Mouse (Mus musculus) MEL (cell line): ENCODE data around the gene Usp13. TPM values are rescaled to one million over a fixed set of nuclear protein-coding genes. Genes with fewer than 3 reads are reported as not detected.

Experiments
- DNase-seq: peaks from one replicate; pipeline ENCODE4 v3.0.0; 2011; ENCODE audit warnings: low read depth, low spot score
- H3K27ac ChIP-seq: 2 replicates; pipeline ENCODE4 v1.5.1; 2012; ENCODE audit warnings: low read depth, mild to moderate bottlenecking, control low read depth, low read length, moderate library complexity; ENCODE audit not compliant: control insufficient read depth
- H3K27me3 ChIP-seq, 2 experiments: fragments of 150-350 bp in 1 of 2; sonication (generic) in 1 of 2; 2 replicates each; pipeline ENCODE4 v1.6.1; 2012; ENCODE audit warnings: low read length in 2 of 2, mild to moderate bottlenecking in 2 of 2, improper control_type of control experiment in 1 of 2, moderate library complexity in 1 of 2; ENCODE audit not compliant: insufficient read depth in 2 of 2, control insufficient read depth in 1 of 2
- H3K36me3 ChIP-seq, 2 experiments: 2 replicates each; pipeline ENCODE4 v1.6.1; 2012 to 2014; ENCODE audit warnings: low read length in 2 of 2, improper control_type of control experiment in 1 of 2, inconsistent platforms in 1 of 2, mild to moderate bottlenecking in 1 of 2; ENCODE audit not compliant: insufficient read depth in 2 of 2, control insufficient read depth in 1 of 2
- H3K4me1 ChIP-seq, 2 experiments: fragments of 150-350 bp in 1 of 2; sonication (generic) in 1 of 2; 2 replicates each; pipeline ENCODE4 v1.6.1; 2012; ENCODE audit warnings: low read length in 2 of 2, improper control_type of control experiment in 1 of 2, mild to moderate bottlenecking in 1 of 2; ENCODE audit not compliant: insufficient read depth in 2 of 2, control insufficient read depth in 1 of 2
- H3K4me3 ChIP-seq, 2 experiments: fragments of 150-350 bp in 1 of 2; sonication (generic) in 1 of 2; 2 replicates each; pipeline ENCODE4 v1.5.1; 2012; ENCODE audit warnings: low read depth in 2 of 2, low read length in 2 of 2, mild to moderate bottlenecking in 2 of 2, moderate library complexity in 2 of 2, control low read depth in 1 of 2, improper control_type of control experiment in 1 of 2; ENCODE audit not compliant: control insufficient read depth in 1 of 2, insufficient read depth in 1 of 2
- H3K79me2 ChIP-seq: 2 replicates; pipeline ENCODE4 v1.6.1; 2012; ENCODE audit warnings: mild to moderate bottlenecking, low read length, moderate library complexity; ENCODE audit not compliant: control insufficient read depth, poor library complexity, insufficient read depth
- H3K9ac ChIP-seq: 2 replicates; pipeline ENCODE4 v1.6.1; 2012; ENCODE audit warnings: low read depth, mild to moderate bottlenecking, control low read depth, low read length, moderate library complexity; ENCODE audit not compliant: control insufficient read depth, poor library complexity, severe bottlenecking
- H3K9me3 ChIP-seq: fragments of 150-350 bp; sonication (generic); replicated peaks from 2 replicates; pipeline ENCODE4 v1.6.1; 2012; ENCODE audit warnings: mild to moderate bottlenecking, low read length, improper control_type of control experiment, moderate library complexity; ENCODE audit not compliant: insufficient read depth
- BHLHE40 ChIP-seq: IDR thresholded peaks from 2 replicates; pipeline ENCODE4 v1.6.1; 2012; ENCODE audit warnings: low read depth, mild to moderate bottlenecking, inconsistent platforms, low read length, improper control_type of control experiment, borderline replicate concordance
- CHD1 ChIP-seq: IDR thresholded peaks from 2 replicates; pipeline ENCODE4 v1.6.1; 2012; ENCODE audit warnings: low read depth, mild to moderate bottlenecking, inconsistent platforms, low read length, improper control_type of control experiment
- E2F4 ChIP-seq: IDR thresholded peaks from 2 replicates; pipeline ENCODE4 v1.6.1; 2011; ENCODE audit warnings: low read depth, low read length, improper control_type of control experiment, borderline replicate concordance
- EP300 ChIP-seq, 2 experiments: IDR thresholded peaks; 2 replicates each; pipeline ENCODE4 v1.6.1; 2011; ENCODE audit warnings: improper control_type of control experiment in 2 of 2, low read length in 2 of 2, low read depth in 1 of 2, mild to moderate bottlenecking in 1 of 2
- ETS1 ChIP-seq: IDR thresholded peaks from 2 replicates; pipeline ENCODE4 v1.6.1; 2012; ENCODE audit warnings: low read depth, mild to moderate bottlenecking, inconsistent platforms, low read length, improper control_type of control experiment, moderate library complexity
- GABPA ChIP-seq: IDR thresholded peaks from 2 replicates; pipeline ENCODE4 v1.6.1; 2012; ENCODE audit warnings: low read depth, mild to moderate bottlenecking, inconsistent platforms, low read length, improper control_type of control experiment, moderate library complexity
- GATA1 ChIP-seq: IDR thresholded peaks from 2 replicates; pipeline ENCODE4 v1.6.1; 2011; ENCODE audit warnings: low read depth, low read length, improper control_type of control experiment
- JUND ChIP-seq: IDR thresholded peaks from 2 replicates; pipeline ENCODE4 v1.6.1; 2011; ENCODE audit warnings: low read depth, mild to moderate bottlenecking, improper control_type of control experiment, low read length
- KAT2A ChIP-seq: conservative IDR thresholded peaks from 2 replicates; pipeline ENCODE4 v1.6.1; 2012; ENCODE audit warnings: low read depth, low read length, improper control_type of control experiment, inconsistent platforms
- MAZ ChIP-seq: IDR thresholded peaks from 2 replicates; pipeline ENCODE4 v1.6.1; 2012; ENCODE audit warnings: low read depth, mild to moderate bottlenecking, inconsistent platforms, low read length, improper control_type of control experiment
- MEF2A ChIP-seq: IDR thresholded peaks from 2 replicates; pipeline ENCODE4 v1.6.1; 2014; ENCODE audit warnings: low read depth, mild to moderate bottlenecking, inconsistent platforms, low read length, improper control_type of control experiment; ENCODE audit not compliant: poor library complexity, insufficient replicate concordance, severe bottlenecking; ENCODE audit errors: extremely low read depth
- MYC ChIP-seq: IDR thresholded peaks from 2 replicates; pipeline ENCODE4 v1.6.1; 2011; ENCODE audit warnings: low read depth, mild to moderate bottlenecking, low read length, improper control_type of control experiment, moderate library complexity
- NELFE ChIP-seq: IDR thresholded peaks from 2 replicates; pipeline ENCODE4 v1.6.1; 2011; ENCODE audit warnings: low read depth, low read length, improper control_type of control experiment
- POLR2A ChIP-seq, 2 experiments: IDR thresholded peaks; 2 replicates each; pipeline ENCODE4 v1.6.1; 2011 to 2012; ENCODE audit warnings: low read length in 2 of 2, mild to moderate bottlenecking in 2 of 2, control low read depth in 1 of 2, improper control_type of control experiment in 1 of 2, low read depth in 1 of 2, moderate library complexity in 1 of 2; ENCODE audit not compliant: control insufficient read depth in 1 of 2, insufficient read depth in 1 of 2, poor library complexity in 1 of 2
- POLR2AphosphoS5 ChIP-seq: IDR thresholded peaks from 2 replicates; pipeline ENCODE4 v1.6.1; 2012; ENCODE audit warnings: low read depth, borderline replicate concordance, mild to moderate bottlenecking, inconsistent platforms, low read length, moderate library complexity, mixed read lengths
- RAD21 ChIP-seq: IDR thresholded peaks from 2 replicates; pipeline ENCODE4 v1.6.1; 2011; ENCODE audit warnings: mild to moderate bottlenecking, low read depth, low read length, improper control_type of control experiment
- SMC3 ChIP-seq: IDR thresholded peaks from 2 replicates; pipeline ENCODE4 v1.6.1; 2011; ENCODE audit warnings: low read depth, low read length, improper control_type of control experiment
- TBP ChIP-seq: IDR thresholded peaks from 2 replicates; pipeline ENCODE4 v1.8.0; 2011; ENCODE audit warnings: low read depth, low read length, improper control_type of control experiment
- UBTF ChIP-seq: IDR thresholded peaks from 2 replicates; pipeline ENCODE4 v1.6.1; 2012; ENCODE audit warnings: low read depth, mild to moderate bottlenecking, inconsistent platforms, low read length, improper control_type of control experiment, moderate library complexity, borderline replicate concordance; ENCODE audit not compliant: insufficient read depth
- USF2 ChIP-seq, 2 experiments: IDR thresholded peaks; 2 replicates each; pipeline ENCODE4 v1.6.1; 2011 to 2012; ENCODE audit warnings: improper control_type of control experiment in 2 of 2, low read length in 2 of 2, borderline replicate concordance in 1 of 2, inconsistent platforms in 1 of 2, low read depth in 1 of 2, mild to moderate bottlenecking in 1 of 2; ENCODE audit not compliant: insufficient read depth in 1 of 2
- ZC3H11A ChIP-seq: IDR thresholded peaks from 2 replicates; pipeline ENCODE4 v1.6.1; 2012; ENCODE audit warnings: low read depth, mild to moderate bottlenecking, inconsistent platforms, low read length, improper control_type of control experiment
- ZKSCAN1 ChIP-seq: IDR thresholded peaks from 2 replicates; pipeline ENCODE4 v1.6.1; 2012; ENCODE audit warnings: low read depth, mild to moderate bottlenecking, inconsistent platforms, low read length, improper control_type of control experiment, moderate library complexity
- ZNF384 ChIP-seq: IDR thresholded peaks from 2 replicates; pipeline ENCODE4 v1.6.1; 2012; ENCODE audit warnings: low read depth, mild to moderate bottlenecking, inconsistent platforms, low read length, improper control_type of control experiment
- polyA plus RNA-seq, 2 experiments: library from polyadenylated mRNA; stranded (reverse) in 1 of 2; unstranded in 1 of 2; fragments of >175 nt in 1 of 2; fragments of >200 nt in 1 of 2; gene quantifications; 2 replicates each; pipeline versions ENCODE4 v1.2.1 to v1.2.4; 2012; ENCODE audit warnings: low replicate concordance in 2 of 2, low read depth in 1 of 2; ENCODE audit not compliant: insufficient read length in 2 of 2, insufficient read depth in 1 of 2, missing spikeins in 1 of 2
- total RNA-seq: library from RNA; depleted of rRNA; stranded (reverse); fragments of 300-350 nt; gene quantifications from 2 replicates; pipeline ENCODE4 v1.2.3, GENCODE M21; 2012

Usp13 gene
- total and polyA plus RNA-seq, 3 experiments: not detected

DNA sequence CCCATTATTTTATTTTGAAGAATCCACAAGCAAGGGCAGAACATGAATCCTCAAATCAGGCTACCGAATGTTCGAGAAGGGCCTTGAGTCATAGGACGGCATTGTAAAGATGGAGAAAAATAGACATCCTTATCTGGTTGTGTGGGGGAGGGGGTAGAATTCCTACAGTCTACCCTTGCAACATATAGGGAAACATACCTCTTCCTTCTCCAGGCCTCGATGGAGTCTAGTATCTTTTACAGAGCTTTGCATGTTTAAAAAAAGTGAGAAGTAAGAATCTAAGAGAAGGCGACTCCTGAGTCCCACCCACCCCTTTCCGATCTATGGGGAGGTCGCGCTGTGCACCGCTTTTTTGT is 367 bp upstream of the Usp13 start:
- Histone ChIP-seq H3K27me3 (no peaks in the 10 kb centered on the region), H3K79me2 (no peaks in the 10 kb centered on the region), H3K36me3 (no peaks in the 10 kb centered on the region), H3K4me3 (no peak overlapping the region), H3K4me1 (no peaks in the 10 kb centered on the region), H3K27ac (no peak overlapping the region), H3K9ac (no peak overlapping the region), H3K9me3 (no peaks in the 10 kb centered on the region)
- TF ChIP-seq SMC3 (no peak), GATA1 (no peak), MEF2A (no peak)
- no peak for DNase-seq

DNA sequence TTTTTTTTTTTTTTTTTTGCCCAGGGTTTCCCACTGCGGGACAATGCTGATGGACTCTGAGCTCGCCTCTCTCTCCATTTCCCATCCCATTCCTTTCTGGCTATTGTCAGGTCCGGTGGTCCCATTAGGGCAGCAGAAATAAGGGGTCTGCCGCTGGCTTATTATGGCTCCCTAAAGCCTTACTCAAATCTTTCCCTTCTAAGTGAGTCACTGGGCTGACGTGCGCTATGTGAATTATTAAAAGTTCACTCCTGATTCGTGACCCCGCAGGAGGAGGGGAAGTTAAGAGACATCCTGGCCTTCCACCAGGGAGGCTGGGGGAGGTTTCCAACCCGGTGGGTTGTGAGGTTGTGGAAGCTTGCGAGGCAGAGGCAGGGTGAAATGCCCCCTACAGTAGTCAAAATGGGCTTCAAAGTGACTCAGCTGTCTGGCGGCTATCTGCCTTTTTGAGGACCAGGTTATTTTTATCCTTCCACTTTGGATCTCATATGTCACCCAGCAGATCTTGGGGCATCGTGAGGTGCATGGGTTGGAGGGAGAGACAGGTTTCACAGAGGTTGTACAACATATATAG is 1.1 kb downstream of the Usp13 start:
- no peak overlapping the region for H3K9ac ChIP-seq
- no peaks in the 10 kb centered on the region for H3K79me2 ChIP-seq
- no peaks in the 10 kb centered on the region for H3K36me3 ChIP-seq
- no peak for DNase-seq
- H3K9me3 ChIP-seq: no peaks in the 10 kb centered on the region
- H3K4me3 ChIP-seq: no peak overlapping the region
- no peaks in the 10 kb centered on the region for H3K27me3 ChIP-seq
- no peaks in the 10 kb centered on the region for H3K4me1 ChIP-seq
- TF ChIP-seq ETS1 (no peak), UBTF (no peak), NELFE (no peak), MEF2A (no peak), MAZ (no peak), ZNF384 (no peak), JUND (no peak), ZKSCAN1 (no peak), GABPA (no peak)
- no peak overlapping the region for H3K27ac ChIP-seq

GRCm38 (mm10) chr3:32822620-32823019 is 5.3 kb downstream of the Usp13 start:
- Histone ChIP-seq H3K9me3 (no peaks in the 10 kb centered on the region), H3K4me1 (no peaks in the 10 kb centered on the region), H3K9ac (no peak overlapping the region), H3K79me2 (no peaks in the 10 kb centered on the region), H3K27me3 (peaks cover 0 to 3% of the 10 kb centered on the region in 2 experiments; a peak in 1 of 4 replicates), H3K4me3 (no peak overlapping the region), H3K36me3 (no peaks in the 10 kb centered on the region), H3K27ac (no peak overlapping the region)
- TF ChIP-seq RAD21 (no peak), TBP (no peak), ZC3H11A (no peak), EP300 (IDR thresholded peaks at IDR 0.05; ENCODE audit: low read depth in 1 of 2, low read length in 2 of 2) (no peak), USF2 (IDR thresholded peaks at IDR 0.05; ENCODE audit: borderline replicate concordance in 1 of 2, insufficient read depth in 1 of 2, low read depth in 1 of 2, low read length in 2 of 2) (no peak), MYC (no peak), KAT2A (no peak), JUND (no peak), POLR2A (IDR thresholded peaks at IDR 0.05; ENCODE audit: control insufficient read depth in 1 of 2, insufficient read depth in 1 of 2, low read depth in 1 of 2, low read length in 2 of 2, poor library complexity in 1 of 2) (no peak), BHLHE40 (no peak), MAZ (no peak), E2F4 (no peak), CHD1 (no peak), POLR2AphosphoS5 (no peak), NELFE (no peak)
- no peak for DNase-seq
